ENCODE assay signal across 18 mouse cellular contexts in the genomic region with DNA sequence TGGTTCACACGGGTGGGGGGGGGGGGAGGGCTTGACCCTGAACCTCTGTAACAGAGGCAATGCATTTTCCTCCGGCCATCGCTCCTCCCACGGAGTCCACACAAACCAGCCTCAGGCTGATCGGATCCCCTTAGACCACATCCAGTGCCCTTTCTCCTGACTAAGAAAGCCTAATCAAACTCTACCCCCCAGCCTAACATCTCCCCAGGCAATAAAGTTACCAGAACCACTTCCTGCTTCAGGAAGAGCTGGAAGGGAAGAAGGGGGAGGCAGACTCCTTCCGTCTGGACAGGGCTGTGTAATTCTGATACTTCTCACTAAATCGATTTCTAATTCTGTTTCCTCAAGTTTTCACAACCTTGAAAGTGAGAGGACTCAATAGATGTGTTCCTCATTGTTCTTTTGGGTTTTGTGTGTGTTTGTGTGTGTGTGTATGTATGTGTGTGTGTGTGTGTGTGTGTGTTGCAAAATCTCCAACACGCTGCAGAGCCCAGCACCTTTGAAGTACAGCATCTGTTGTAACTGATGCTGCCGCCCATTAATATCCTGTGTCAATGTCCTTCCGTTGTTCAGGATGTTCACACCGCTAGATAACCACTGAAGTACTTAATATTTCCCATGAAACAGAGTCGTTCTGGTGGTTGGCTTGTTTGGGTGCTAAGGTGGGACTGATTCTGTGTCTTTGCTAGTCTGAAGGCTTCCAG. TPM values are rescaled to one million over a fixed set of nuclear protein-coding genes. Genes with fewer than 3 reads are reported as not detected.
DNase-seq lines count a peak whose midpoint lies in the region; ATAC-seq lines count a peak whose summit lies in the region.
"Had no signal": no experiment of that assay in that cellular context is flagged by ENCODE, and none has a peak within 500 bp of the region (broad histone marks: within the 10 kb centered on the region; RNA-seq: fewer than 3 reads in every experiment).

No protein-coding gene starts in this region.

- peaks cover 6% of the 10 kb centered on the region; the same call in 1 of the 2 replicates for H3K4me1 ChIP-seq in kidney, embryonic 16.5 days (ENCODE audit: insufficient read depth, low read length)
- H3K4me1 ChIP-seq in kidney, embryonic 14.5 days (ENCODE audit: control insufficient read depth, insufficient read depth, low read length): 0 out of 2 replicates have a peak, but pooled peaks cover 4% of the 10 kb centered on the region
- H3K4me1 ChIP-seq in embryonic facial prominence, embryonic 13.5 days: no peaks in the 10 kb centered on the region
- H3K4me1 ChIP-seq in liver, embryonic 12.5 days: peaks cover 32% of the 10 kb centered on the region
- H3K4me1 ChIP-seq: forebrain, embryonic 12.5 days; midbrain, embryonic 15.5 days; stomach, embryonic 15.5 days had no signal

- ATAC-seq in kidney, embryonic 16.5 days (ENCODE audit: low FRiP score, low TSS enrichment): 0 out of 2 replicates have a peak, but pooled peaks have one; percentile 29
- ATAC-seq in kidney, embryonic 14.5 days (ENCODE audit: low FRiP score, low TSS enrichment): no peak; the same call in 1 of the 2 replicates
- peak; percentile 43; the same call in 1 of the 2 replicates for ATAC-seq in embryonic facial prominence, embryonic 13.5 days (ENCODE audit: insufficient number of reproducible peaks, insufficient read depth, low FRiP score, low TSS enrichment, low read depth)
- 0 out of 2 replicates have a peak, but pooled peaks have one; percentile 34 for ATAC-seq in liver, embryonic 12.5 days
- 0 out of 2 replicates have a peak, but pooled peaks have one; percentile 23 for ATAC-seq in megakaryocyte-erythroid progenitor cell, adult 5-6 weeks (replicated peaks; ENCODE audit: low FRiP score, low TSS enrichment, poor library complexity, severe bottlenecking)
- ATAC-seq: hindbrain, embryonic 16.5 days; intestine, postnatal 0 days; midbrain, embryonic 15.5 days had no signal

- no peaks in the 10 kb centered on the region for H3K9me3 ChIP-seq in kidney, embryonic 16.5 days (ENCODE audit: low read length)
- no peaks in the 10 kb centered on the region for H3K9me3 ChIP-seq in kidney, embryonic 14.5 days (ENCODE audit: control insufficient read depth, low read length)
- no peaks in the 10 kb centered on the region for H3K9me3 ChIP-seq in embryonic facial prominence, embryonic 13.5 days
- H3K9me3 ChIP-seq in liver, embryonic 12.5 days (replicated peaks): no peaks in the 10 kb centered on the region
- H3K9me3 ChIP-seq: forebrain, embryonic 12.5 days; midbrain, embryonic 15.5 days; stomach, embryonic 15.5 days had no signal

- H3K9ac ChIP-seq in kidney, embryonic 16.5 days (replicated peaks; ENCODE audit: low read length): no peak overlapping the region
- H3K9ac ChIP-seq in kidney, embryonic 14.5 days (ENCODE audit: low read depth, low read length): no peak overlapping the region
- no peak overlapping the region for H3K9ac ChIP-seq in embryonic facial prominence, embryonic 13.5 days
- H3K9ac ChIP-seq in liver, embryonic 12.5 days: no peak overlapping the region
- H3K9ac ChIP-seq: forebrain, embryonic 12.5 days; lung, embryonic 14.5 days; midbrain, embryonic 15.5 days; stomach, embryonic 15.5 days had no signal

- H3K27me3 ChIP-seq in kidney, embryonic 16.5 days (ENCODE audit: insufficient read depth, low read length): no peaks in the 10 kb centered on the region
- no peaks in the 10 kb centered on the region for H3K27me3 ChIP-seq in kidney, embryonic 14.5 days (ENCODE audit: control insufficient read depth, insufficient read depth, low read length)
- no peaks in the 10 kb centered on the region for H3K27me3 ChIP-seq in embryonic facial prominence, embryonic 13.5 days
- no peaks in the 10 kb centered on the region for H3K27me3 ChIP-seq in liver, embryonic 12.5 days (replicated peaks)
- H3K27me3 ChIP-seq: forebrain, embryonic 12.5 days; midbrain, embryonic 15.5 days; stomach, embryonic 15.5 days had no signal

- H3K36me3 ChIP-seq in kidney, embryonic 16.5 days (ENCODE audit: insufficient read depth, low read length): peaks cover 20% of the 10 kb centered on the region
- H3K36me3 ChIP-seq in kidney, embryonic 14.5 days (ENCODE audit: control insufficient read depth, insufficient read depth, low read length): peaks cover 18% of the 10 kb centered on the region; the same call in 1 of the 2 replicates
- H3K36me3 ChIP-seq in embryonic facial prominence, embryonic 13.5 days: peaks cover 19% of the 10 kb centered on the region
- peaks cover 24% of the 10 kb centered on the region for H3K36me3 ChIP-seq in liver, embryonic 12.5 days
- H3K36me3 ChIP-seq: midbrain, embryonic 15.5 days had no signal

- WGBS in kidney, embryonic 16.5 days: 31% methylated on average over 12 of the region's 12 CpGs
- 35% methylated on average over 12 of the region's 12 CpGs for WGBS in kidney, embryonic 14.5 days
- WGBS in embryonic facial prominence, embryonic 13.5 days: 58% methylated on average over 12 of the region's 12 CpGs
- 22% methylated on average over 12 of the region's 12 CpGs for WGBS in liver, embryonic 12.5 days (ENCODE audit: insufficient replicate concordance)

- DNase-seq in frontal cortex, postnatal 36 days (ENCODE audit: low spot score in 2 of 2): no peak
- DNase-seq in embryo, embryonic 10.5 days (ENCODE audit: low spot score): no peak
- DNase-seq: cerebellum, adult 9-10 months; heart, postnatal 10 days; lung, embryonic 14.5 days; right cerebral cortex, adult 18-20 months; spleen, adult 18-20 months had no signal

- no peak overlapping the region for H3K4me2 ChIP-seq in kidney, embryonic 16.5 days (replicated peaks; ENCODE audit: low read depth, low read length)
- no peak overlapping the region for H3K4me2 ChIP-seq in kidney, embryonic 14.5 days (replicated peaks; ENCODE audit: low read depth, low read length)
- H3K4me2 ChIP-seq in embryonic facial prominence, embryonic 13.5 days: no peak overlapping the region
- H3K4me2 ChIP-seq in liver, embryonic 12.5 days: no peak overlapping the region; the same call in 1 of the 2 replicates
- H3K4me2 ChIP-seq: forebrain, embryonic 12.5 days; lung, embryonic 14.5 days; midbrain, embryonic 15.5 days; stomach, embryonic 15.5 days had no signal

- no peak overlapping the region for H3K27ac ChIP-seq in kidney, embryonic 16.5 days (ENCODE audit: low read length)
- H3K27ac ChIP-seq in kidney, embryonic 14.5 days (ENCODE audit: low read depth, low read length): no peak overlapping the region
- H3K27ac ChIP-seq in embryonic facial prominence, embryonic 13.5 days: no peak overlapping the region
- peak overlapping the region; percentile 30; the same call in 1 of the 2 replicates for H3K27ac ChIP-seq in liver, embryonic 12.5 days
- H3K27ac ChIP-seq: forebrain, embryonic 12.5 days; macrophage; midbrain, embryonic 15.5 days; stomach, embryonic 15.5 days had no signal

- no peak overlapping the region for H3K4me3 ChIP-seq in kidney, embryonic 16.5 days (ENCODE audit: low read length)
- no peak overlapping the region for H3K4me3 ChIP-seq in kidney, embryonic 14.5 days (ENCODE audit: low read length)
- H3K4me3 ChIP-seq in embryonic facial prominence, embryonic 13.5 days: no peak overlapping the region
- H3K4me3 ChIP-seq in liver, embryonic 12.5 days: no peak overlapping the region
- H3K4me3 ChIP-seq: forebrain, embryonic 12.5 days; midbrain, embryonic 15.5 days; stomach, embryonic 15.5 days had no signal

RNA-seq across cellular contexts. Expression of a gene that starts 43.0 kb away (rescaled TPM):
- polyA plus RNA-seq in kidney, embryonic 16.5 days (2015; fragmentation: Nextera tagmentation; extraction: Ambion mirVana): 23.2 and 28.5 TPM in 2 replicates
- polyA plus RNA-seq in kidney, embryonic 14.5 days (2014; fragmentation: Nextera tagmentation; extraction: Ambion mirVana): 23.6 and 32.4 TPM in 2 replicates
- polyA plus RNA-seq in embryonic facial prominence, embryonic 13.5 days (2015; fragmentation: Nextera tagmentation; extraction: Ambion mirVana): 24.3 and 24.9 TPM in 2 replicates
- 12.0 and 13.2 TPM in 2 replicates for polyA plus RNA-seq in liver, embryonic 12.5 days (2016; fragmentation: Nextera tagmentation; extraction: Ambion mirVana)
- 8.9 and 14.3 TPM in 2 replicates for total RNA-seq in megakaryocyte-erythroid progenitor cell, adult 5-6 weeks (2014; fragmentation: Nextera tagmentation)
- 1.9 and 9.0 TPM in 2 replicates for total RNA-seq in megakaryocyte-erythroid progenitor cell, adult 5-6 weeks (2017)
